Mouse (Mus musculus): ENCODE results near the gene Lrrc30.

Gene Lrrc30

DNA sequence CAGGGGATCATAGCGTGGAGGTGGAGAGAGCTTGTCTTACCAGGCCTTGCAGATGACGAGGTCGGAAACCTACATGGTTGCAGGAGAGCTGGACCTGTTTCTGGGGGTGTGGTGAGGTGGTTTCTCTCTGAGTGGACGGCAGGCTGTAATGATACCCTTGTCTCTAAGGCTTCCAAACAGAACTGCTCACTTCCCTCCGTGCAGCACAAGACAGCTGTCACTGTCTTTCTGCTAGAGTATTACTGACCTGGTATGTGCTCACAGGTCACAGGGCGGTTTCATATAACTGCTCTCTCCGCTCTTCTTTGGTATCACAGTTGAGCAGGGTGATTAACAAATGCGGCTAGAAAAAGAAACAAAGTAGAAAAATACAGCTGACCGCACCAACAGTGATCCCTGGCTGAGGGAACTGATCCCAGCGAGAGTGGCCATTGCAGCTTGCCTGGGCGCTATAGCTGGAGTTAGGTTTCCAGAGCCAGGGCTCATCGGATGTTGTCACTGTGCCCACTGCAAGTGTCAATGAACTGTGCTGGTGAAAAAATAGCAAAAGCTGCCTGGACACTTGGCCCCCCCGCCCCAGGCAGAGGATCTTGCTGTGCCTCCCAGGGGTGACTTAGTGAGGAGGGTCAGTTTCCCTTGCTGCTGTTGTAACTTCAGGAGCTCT, at the start of gene Lrrc30:
Lrrc30 (minus strand) TSS at position 48 of the 664 bp plus-strand sequence.
- DNase-seq (ENCODE audit: extremely low read depth, low read depth): no peak

DNA sequence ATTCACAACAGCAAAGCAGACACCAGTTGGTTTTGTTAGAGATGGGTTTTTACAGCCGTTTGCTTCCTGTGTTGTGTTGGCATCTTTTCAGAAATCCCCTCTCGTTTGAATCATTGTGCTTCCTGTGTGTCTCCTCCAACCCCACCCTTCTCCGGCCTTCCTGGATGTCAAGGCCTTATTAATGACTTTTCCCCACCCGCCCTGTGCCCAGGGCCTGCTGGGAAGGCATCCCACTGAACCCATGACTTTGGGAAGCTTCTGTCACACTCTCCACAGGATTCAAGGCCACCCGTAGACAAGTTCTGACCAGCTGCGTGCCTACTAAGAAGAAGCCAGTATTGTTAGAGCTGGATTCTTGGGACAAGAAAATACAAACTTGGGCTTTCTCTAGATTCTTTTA, 48.6 kb upstream of the Lrrc30 start:
- DNase-seq (ENCODE audit: extremely low read depth, low read depth): no peak

DNA sequence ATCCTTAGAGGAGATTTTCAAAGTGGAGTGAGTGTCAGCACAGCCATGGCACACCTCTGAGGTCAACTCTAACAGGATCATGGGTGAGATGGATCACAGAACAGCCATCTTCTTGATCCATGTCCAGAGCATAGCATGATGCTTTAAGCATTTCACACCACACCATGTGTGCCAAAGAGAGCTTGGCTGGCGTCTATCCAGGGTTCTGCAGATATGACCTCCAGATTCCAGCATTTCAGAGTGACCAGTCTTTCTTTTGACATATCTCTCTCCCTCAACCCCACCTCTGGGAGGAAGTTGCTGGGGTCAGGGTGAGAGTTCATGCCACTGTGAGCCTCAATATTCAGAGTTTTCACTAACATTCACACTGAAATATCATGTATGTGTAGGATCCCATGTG, 46.1 kb upstream of the Lrrc30 start:
- no peak for DNase-seq (ENCODE audit: extremely low read depth, low read depth)

DNA sequence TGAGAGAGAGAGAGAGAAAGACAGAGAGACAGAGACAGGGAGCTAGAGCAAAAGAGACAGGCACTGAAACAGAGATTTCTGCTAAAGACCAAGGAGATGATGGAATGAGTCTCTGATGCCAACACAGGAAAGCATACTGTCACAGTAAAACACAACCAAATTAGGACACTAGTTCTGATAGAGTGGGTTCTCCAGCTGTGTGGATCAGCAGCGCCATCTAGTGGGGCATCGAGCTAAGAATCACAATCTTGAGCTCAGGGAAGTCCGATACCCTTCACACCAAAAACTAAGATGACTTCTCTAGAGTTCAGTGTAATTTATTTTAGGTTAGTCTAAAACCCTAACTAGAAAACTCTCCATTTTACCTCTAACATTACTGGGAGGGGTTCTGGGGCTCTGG, 35.5 kb upstream of the Lrrc30 start:
- DNase-seq (ENCODE audit: extremely low read depth, low read depth): no peak

DNA sequence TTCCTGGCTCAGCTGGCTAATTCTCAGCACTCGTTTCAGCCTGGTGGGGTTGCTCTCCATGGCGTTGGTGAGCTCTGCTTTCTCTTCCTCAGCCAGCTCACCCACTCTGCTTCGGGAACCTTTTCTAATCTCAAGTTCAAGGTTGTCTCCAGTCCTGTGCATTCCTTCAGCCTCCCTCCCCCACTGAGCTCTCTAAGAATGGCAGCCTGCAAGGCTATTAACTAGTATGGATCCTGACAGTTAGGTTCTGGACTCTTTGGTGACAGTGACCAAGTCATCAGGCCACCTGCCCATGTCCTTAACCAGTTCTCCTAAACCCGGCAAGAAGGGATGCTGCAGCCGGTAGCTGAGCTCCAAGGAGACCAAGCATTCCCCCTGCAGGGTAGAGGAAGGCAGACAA, 34.5 kb upstream of the Lrrc30 start:
- DNase-seq (ENCODE audit: extremely low read depth, low read depth): no peak

DNA sequence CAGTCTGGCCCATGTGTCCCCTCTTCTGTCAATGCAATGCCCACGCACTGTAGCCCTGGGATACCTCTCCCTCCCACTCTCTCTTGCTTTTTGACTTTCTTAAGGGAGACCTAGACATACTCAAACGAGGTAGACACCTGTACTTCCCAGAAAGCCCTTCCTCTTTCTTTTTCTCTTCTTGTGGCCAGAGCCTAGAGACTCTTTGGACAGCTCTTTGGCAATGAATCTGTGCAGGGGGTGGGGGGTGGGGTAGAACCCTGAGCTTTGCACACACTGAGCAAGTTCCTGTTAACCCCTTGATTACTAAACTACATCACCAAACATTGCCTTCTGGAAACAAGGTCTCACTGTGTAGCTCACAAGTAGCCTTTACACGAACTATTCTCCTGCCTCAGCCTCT, 31.8 kb upstream of the Lrrc30 start:
- DNase-seq (ENCODE audit: extremely low read depth, low read depth): no peak

DNA sequence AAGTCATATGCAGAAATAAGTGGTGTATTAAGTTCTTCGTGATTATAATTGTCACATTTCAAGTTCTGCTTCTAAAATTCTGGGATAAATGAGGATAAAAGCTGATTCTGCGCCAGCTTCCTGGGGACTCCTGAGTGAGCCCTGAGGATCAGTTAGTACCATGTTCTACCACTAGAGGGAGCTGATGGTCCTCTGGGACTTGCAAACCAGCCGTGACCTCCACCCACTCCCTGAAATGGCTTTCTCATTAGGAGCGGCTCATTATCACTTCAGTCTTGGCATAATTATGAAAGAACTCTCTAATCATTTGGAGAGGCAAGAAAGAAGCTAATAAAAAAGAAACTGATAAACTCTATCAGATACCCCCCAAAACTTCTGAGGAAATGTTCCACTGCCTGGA, 19.0 kb upstream of the Lrrc30 start:
- DNase-seq (ENCODE audit: extremely low read depth, low read depth): no peak

DNA sequence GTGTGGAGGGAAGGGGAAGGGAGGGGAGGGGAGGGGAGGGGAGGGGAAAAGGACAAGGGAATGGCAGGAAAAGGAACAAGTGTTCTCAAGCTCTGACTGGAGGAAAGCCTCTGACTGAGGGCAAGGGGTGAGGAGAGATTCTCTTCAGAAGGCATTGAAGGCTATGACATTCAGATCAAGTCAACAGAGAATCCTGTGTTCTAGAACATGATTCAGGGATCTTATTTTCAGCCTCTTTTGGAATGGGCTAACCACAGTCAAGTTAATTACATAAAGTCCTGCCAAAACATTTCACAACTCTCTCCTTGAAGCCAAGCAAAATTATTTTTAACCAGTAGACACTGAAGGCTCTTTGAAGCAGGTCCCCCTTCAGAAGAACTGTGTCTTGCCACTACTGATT, 9.1 kb upstream of the Lrrc30 start:
- no peak for DNase-seq (ENCODE audit: extremely low read depth, low read depth)

DNA sequence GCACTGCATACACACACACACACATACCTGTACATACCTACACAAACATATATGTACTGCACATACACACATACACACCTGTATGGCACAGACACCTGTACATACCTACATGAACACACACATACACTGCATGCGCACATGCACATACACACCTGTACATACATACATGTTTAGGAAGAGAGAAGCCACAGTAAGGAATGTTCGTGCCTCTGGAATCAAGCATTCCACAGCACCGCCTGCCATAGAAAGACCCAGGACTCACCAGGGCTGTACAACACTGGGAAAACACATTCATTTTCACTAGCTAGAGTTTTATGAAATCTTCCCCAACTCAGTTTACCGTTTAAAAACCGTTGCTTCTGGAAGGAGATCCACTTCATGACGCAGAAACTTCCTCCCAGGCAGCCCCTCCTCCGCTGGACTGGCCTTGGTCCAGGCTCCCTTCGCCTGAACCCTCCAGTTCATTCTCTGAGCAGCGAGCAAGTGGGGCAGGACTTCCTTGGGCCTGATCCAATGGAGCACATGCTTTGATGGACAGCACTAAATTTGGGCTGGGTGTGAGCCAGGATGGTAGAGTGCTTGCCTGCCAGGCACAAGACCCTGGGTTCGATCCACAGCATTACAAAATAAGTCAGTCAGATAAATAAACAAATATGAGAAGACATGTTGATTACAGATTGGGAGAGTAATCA, 5.7 kb upstream of the Lrrc30 start:
- DNase-seq (ENCODE audit: extremely low read depth, low read depth): no peak

DNA sequence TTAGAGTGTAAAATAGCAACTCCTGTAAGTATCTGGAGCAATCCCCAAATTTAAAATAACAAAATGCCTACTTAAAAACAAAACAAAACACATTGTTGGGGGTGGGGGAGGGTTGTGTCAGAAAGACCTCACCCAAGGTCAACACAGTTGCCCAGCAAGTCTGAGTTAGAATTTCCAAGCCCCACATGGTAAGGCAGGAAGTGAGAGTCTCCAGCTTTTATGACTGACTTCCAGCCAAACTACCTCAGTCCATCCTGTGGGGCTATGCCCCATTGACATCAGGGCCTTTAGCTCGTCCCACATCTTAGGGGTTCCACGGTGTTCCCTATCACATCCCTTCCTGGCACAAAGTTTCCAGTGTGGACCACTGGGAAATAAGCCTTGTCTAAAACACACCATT, 4.4 kb upstream of the Lrrc30 start:
- no peak for DNase-seq (ENCODE audit: extremely low read depth, low read depth)

DNA sequence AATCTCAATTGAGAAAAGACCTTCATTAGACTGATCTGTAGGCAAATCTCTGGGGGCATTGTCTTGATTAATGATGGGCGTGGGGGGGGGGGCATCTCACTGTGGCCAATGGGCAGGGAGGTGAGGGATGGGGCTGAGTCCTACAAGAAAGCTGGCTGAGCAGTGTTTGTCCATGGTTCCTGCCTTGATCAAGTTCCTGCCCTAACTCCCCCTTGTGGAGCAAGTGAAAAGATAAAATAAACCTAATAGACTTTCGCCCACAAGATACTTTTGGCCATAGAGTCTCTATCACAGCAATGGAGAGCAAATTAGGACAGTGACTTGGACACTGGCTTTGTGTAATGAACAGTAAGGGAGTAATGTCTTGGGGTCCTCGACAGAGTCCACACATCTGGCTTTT, 3.8 kb upstream of the Lrrc30 start:
- no peak for DNase-seq (ENCODE audit: extremely low read depth, low read depth)

DNA sequence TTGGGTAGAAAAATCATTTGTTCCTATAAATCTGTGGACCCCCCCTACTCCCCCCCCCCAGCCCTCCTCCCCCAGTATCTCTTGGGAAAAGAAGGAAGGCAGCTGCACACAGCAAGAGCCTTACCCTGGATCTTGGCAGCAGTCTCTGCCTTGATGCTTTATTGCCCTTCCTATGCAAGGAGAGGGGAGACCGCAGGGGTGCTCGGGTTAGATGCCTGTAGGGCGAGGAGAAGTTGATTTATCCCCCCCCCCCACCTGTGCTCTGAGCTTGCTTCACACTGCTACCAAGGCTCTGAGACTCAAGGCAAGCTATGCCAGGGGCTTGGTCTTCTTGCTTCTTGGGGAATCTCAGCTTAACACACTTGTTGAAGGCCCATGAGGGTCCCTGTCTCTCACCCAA, 2.8 kb downstream of the Lrrc30 start:
- DNase-seq (ENCODE audit: extremely low read depth, low read depth): no peak

DNA sequence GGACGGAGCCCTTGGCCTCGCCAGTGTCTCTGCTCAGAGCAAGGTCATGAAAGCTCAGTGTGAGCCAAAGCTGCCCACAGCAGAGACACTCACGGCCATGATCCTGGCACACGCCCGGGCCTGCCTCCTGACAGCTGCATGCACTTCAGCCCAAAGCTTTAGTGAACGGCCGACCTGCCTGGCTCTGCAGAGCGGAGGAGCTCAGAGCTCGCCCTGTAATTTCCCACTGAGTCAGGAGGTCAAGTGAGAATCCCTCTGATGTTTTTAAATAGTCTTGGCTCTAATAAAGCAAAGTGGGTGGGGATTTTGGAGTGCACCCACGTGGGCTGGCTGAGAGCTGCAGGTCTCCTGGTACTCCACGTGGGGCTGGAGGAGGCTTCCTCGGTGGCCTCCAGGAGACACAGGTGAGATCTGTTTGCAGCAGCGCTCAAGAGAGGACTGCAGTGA, 3.3 kb downstream of the Lrrc30 start:
- no peak for DNase-seq (ENCODE audit: extremely low read depth, low read depth)

DNA sequence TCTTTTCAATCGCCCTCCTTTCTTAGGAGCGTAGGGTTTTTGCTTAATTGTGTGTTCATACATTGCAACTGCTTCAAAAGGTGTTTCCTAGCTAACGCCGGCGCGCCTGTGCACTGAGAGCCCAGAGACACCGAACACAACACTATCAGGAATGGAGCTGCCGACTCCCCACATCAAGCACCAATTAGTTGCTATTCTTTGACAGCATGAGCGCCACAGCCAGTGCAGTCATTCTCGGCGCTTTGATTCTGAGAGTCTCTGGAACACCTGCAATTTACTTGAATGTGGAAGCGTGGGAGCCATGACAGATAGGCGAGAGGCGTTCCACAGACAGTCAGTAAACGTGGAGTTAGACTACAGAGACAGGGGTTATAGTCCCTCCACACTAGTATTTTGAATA, 4.0 kb downstream of the Lrrc30 start:
- DNase-seq (ENCODE audit: extremely low read depth, low read depth): no peak

DNA sequence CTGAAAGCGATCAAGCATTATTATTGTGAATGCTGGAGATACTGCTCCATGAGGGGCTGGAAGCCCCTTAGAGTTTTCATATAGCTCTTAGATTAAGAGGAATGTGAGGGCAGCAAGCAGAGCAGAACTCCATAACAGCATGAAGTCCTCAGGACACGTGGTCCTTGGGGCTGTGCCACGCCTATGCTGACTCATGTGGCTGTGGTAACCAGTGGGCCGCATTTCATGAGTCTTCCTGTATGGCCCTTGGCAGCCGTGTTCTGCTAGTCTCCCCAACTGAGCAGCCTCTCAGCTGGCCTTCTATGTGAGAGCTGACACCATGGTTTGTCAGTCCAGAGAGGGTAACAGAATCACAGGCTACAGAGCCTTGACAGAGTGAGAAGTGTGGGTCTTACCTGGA, 7.1 kb downstream of the Lrrc30 start:
- DNase-seq (ENCODE audit: extremely low read depth, low read depth): no peak

DNA sequence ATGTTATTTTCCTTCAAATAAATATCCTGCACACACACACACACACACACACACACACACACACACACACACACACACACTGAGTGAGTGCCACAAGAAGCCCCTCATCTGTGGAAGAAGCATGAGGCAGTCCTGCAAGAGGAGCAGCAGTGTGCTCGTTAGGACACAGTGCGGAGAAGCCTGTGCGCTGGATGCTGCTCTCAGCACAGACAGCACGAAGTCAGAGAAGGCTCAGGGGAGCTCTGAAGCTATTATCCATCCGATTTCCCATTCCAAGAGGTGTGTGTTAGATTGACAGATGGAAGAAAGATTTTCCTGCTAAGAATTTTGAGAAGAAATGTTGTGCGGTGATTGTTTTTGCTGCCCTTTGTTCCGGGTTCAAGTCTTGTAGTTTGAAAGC, 13.5 kb downstream of the Lrrc30 start:
- no peak for DNase-seq (ENCODE audit: extremely low read depth, low read depth)

DNA sequence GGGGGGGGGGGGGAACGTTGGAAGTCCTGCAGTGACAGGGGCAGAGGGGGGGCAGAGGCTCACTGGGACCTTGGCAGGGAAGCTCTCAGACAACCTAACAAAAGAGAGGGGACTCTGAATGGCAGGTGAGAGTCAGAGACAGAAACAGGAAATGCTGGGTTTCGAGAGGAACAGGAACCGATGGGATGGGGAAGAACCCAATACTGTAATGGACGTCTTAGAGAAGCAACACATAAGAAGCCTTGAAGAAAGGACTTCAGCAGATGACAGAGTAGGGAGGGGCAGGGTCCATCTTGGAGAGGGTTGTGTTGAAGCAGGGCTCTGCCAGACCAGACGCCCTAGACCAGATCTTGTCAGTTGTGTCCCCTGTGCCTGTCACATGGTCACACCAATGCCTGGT, 18.1 kb downstream of the Lrrc30 start:
- DNase-seq (ENCODE audit: extremely low read depth, low read depth): no peak

DNA sequence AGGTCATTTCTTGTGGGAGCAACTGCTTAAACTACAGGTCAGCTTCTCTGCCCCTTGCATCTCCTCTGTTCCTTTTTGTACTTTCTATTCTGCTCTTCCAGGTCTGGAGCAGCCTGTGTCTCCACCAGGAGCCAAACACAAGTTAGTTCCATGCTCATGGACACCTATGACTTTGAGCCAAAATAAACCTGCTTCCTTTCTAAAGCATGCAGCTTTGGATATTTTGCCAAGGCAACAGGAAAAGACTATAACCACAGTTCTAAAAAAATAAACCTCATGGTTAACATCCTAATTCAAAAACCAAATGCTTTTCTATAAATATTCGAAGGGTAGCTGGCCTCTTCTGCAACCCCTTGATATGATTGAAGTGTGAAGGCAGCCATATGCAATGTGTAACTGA, 19.9 kb downstream of the Lrrc30 start:
- DNase-seq (ENCODE audit: extremely low read depth, low read depth): no peak

DNA sequence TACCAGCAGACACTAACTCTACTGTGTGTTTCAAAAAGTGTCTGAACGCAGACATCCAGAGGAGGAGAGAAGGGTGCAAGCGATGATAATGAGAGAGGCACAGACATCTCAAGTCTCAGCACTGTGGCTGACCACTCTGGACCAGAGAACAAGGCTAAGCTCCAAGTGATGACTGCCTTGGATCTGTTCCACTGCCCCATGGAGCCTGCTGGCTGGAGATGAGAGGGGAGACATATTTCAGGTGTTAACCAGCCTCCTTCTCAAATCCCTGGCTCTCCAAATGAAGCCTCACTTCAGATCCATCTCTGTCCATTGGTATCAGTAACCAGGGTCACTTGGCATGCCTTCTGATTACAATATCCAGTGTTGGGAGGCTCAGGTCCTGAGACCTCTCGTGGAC, 20.4 kb downstream of the Lrrc30 start:
- no peak for DNase-seq (ENCODE audit: extremely low read depth, low read depth)

DNA sequence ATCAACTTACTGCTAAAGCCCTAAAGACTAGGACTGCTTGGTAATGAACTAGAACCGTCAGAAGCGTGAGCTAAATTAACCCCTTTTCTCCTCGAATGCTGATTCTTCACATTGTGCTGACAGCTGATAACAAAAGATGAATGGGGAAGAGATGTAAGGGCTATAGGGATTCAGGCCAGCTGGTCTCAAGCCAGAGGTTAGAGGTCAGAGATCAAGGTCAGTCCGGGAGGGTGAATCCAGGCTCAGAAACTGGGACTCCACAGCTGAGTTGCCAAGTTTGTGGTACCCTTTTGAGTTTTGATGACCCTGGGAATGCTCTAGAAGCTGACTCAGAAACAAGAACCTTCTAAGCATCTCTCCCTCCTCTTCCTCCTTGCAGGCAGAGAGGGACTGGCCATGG, 28.1 kb downstream of the Lrrc30 start:
- DNase-seq (ENCODE audit: extremely low read depth, low read depth): no peak

DNA sequence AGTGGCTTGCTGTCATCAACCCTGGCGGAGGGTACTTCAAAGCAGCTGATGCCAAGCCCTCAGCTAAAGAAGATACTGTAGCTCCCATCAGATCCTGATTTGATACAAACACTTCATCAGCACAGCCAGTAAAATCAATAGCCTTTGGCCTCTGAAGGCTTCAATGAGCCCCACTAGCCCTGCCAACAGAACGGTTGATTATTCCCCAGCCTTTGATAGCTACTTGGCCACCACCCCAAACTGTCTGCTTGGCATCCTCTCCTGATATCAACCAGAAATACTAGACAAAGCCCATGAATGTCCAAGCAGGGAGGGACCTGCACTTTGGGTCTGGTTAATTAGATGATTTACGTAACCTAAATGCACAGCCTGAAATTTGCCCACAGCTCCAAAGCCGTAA, 30.0 kb downstream of the Lrrc30 start:
- DNase-seq (ENCODE audit: extremely low read depth, low read depth): no peak

DNA sequence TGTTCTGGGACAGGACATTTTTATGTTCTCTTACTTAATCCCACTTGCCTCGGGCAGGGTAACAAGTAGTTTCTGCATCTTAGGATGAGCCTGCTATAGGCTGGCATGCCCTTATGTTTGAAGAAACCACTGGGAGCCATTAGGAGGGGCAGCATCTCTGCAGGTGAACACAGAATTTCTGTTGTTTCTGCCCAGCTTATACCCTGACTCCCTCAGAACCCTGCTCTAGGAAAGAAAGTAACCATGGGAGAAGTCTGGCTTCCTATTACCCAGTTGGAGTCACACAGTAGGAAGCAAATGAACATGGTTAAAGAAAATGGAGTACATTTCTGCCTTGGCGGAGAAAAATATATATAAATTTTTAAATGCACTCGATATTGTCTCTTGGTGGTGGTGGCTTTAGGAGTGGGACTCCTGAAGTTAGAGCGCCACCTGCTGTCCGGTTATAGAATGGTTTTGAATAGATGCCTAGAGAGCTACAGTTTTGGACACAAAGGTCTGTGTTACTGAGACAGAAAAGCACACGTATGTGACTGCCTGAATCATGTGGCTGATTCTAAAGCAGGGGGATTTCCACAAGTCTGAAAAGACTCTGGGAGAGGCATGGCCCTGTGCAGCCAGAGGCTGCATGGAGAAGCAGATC, 47.5 kb downstream of the Lrrc30 start:
- no peak for DNase-seq (ENCODE audit: extremely low read depth, low read depth)

DNA sequence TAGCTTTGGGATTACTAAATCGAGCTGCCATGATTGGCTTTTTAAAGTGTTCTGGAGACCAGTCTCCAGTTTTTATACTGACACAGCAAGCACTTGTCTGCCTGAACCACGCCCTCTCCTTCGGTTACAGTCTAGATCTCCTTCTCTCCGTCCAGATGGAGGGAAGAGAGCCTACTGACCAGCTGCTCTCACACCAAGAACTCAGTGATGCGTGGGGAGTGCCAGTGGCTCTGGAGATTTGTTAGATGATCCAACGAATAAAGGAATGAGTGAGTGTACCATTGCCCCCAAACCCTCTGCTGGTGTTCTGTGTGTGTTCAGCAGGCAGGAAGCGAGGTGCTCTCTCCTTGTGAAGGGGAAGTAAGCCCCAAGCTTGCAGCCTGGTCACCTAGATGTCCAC, 48.0 kb downstream of the Lrrc30 start:
- DNase-seq (ENCODE audit: extremely low read depth, low read depth): no peak
